Mouse (Mus musculus) heart, postnatal 36 days (tissue): ENCODE measurements at regions not wholly inside any gene's neighbourhood (a gene's known extent, or its start where the extent isn't known, plus 50 kb on each side); places are given as distances from the start of the nearest gene placed in this dataset.

Experiments used
- DNase-seq, 2 experiments: peaks; one replicate each; pipeline ENCODE4 v3.0.0; 2021 to 2022
- intact Hi-C: fragments of 180-260 bp; cut with DNase I; formaldehyde crosslinking; loops from one replicate; pipeline ENCODE4 v1.15.1; 2025

- intact Hi-C loops: loop anchor here (2.0 to 5.0 kb wide), 2 partner anchors 146 to 306 kb away; no protein-coding TSS in a partner anchor
- peak; percentile 77 to 82 for DNase-seq
These were observed 277.1 kb downstream of the Ptprc start for GRCm38 (mm10) chr1:137898397-137898796.

GRCm38 (mm10) chr1:137881656-137882055, 293.9 kb downstream of the Ptprc start:
- intact Hi-C loops: no loop called here
- no peak for DNase-seq

- intact Hi-C loops: no loop called here
- no peak for DNase-seq
These were observed 301.1 kb downstream of the Ptprc start for GRCm38 (mm10) chr1:137874361-137874760.

- no peak for DNase-seq
- intact Hi-C loops: no loop called here
These were observed 301.9 kb downstream of the Ptprc start for GRCm38 (mm10) chr1:137873628-137874027.

GRCm38 (mm10) chr1:137865030-137865429, 310.5 kb downstream of the Ptprc start:
- intact Hi-C loops: no loop called here
- no peak for DNase-seq

- intact Hi-C loops: no loop called here
- no peak for DNase-seq
These were observed 312.0 kb downstream of the Ptprc start for GRCm38 (mm10) chr1:137863506-137863905.

- DNase-seq: no peak
- intact Hi-C loops: no loop called here
These were observed 323.2 kb downstream of the Ptprc start for GRCm38 (mm10) chr1:137852262-137852661.

- no peak for DNase-seq
- intact Hi-C loops: no loop called here
These were observed 328.1 kb downstream of the Ptprc start for GRCm38 (mm10) chr1:137847311-137847923.

- intact Hi-C loops: no loop called here
- no peak for DNase-seq
These were observed 328.7 kb downstream of the Ptprc start for GRCm38 (mm10) chr1:137846857-137847256.

- intact Hi-C loops: no loop called here
- DNase-seq: no peak
These were observed 335.0 kb downstream of the Ptprc start for GRCm38 (mm10) chr1:137840531-137840930.

GRCm38 (mm10) chr1:137839703-137840102, 335.8 kb downstream of the Ptprc start:
- DNase-seq: no peak
- intact Hi-C loops: no loop called here

GRCm38 (mm10) chr1:137839263-137839662, 336.2 kb downstream of the Ptprc start:
- DNase-seq: no peak
- intact Hi-C loops: no loop called here

GRCm38 (mm10) chr1:137838357-137838756, 337.2 kb downstream of the Ptprc start:
- intact Hi-C loops: no loop called here
- no peak for DNase-seq

GRCm38 (mm10) chr1:137833535-137833934, 342.0 kb downstream of the Ptprc start:
- DNase-seq: no peak
- intact Hi-C loops: no loop called here

- intact Hi-C loops: no loop called here
- DNase-seq: no peak
These were observed 344.2 kb downstream of the Ptprc start for GRCm38 (mm10) chr1:137831284-137831683.

GRCm38 (mm10) chr1:137827379-137827778, 348.1 kb downstream of the Ptprc start:
- intact Hi-C loops: no loop called here
- no peak for DNase-seq

- DNase-seq: no peak
- intact Hi-C loops: no loop called here
These were observed 360.1 kb downstream of the Ptprc start for GRCm38 (mm10) chr1:137815401-137815888.

GRCm38 (mm10) chr1:137814556-137814955, 361.0 kb downstream of the Ptprc start:
- no peak for DNase-seq
- intact Hi-C loops: no loop called here

GRCm38 (mm10) chr1:137813716-137814115, 361.8 kb downstream of the Ptprc start:
- intact Hi-C loops: no loop called here
- no peak for DNase-seq

- DNase-seq: no peak
- intact Hi-C loops: no loop called here
These were observed 363.5 kb downstream of the Ptprc start for GRCm38 (mm10) chr1:137811981-137812380.

GRCm38 (mm10) chr1:137806742-137807141, 368.8 kb downstream of the Ptprc start:
- intact Hi-C loops: no loop called here

GRCm38 (mm10) chr1:137806252-137806651, 369.3 kb downstream of the Ptprc start:
- DNase-seq: no peak
- intact Hi-C loops: no loop called here

More at GRCm38 (mm10) chr1:137806742-137807141, 368.8 kb downstream of the Ptprc start:
- DNase-seq: no peak

- intact Hi-C loops: no loop called here
- DNase-seq: no peak
These were observed 373.4 kb downstream of the Ptprc start for GRCm38 (mm10) chr1:137802119-137802518.
